Comparison of ENCODE assay signal across 24 mouse cellular contexts in the genomic region with DNA sequence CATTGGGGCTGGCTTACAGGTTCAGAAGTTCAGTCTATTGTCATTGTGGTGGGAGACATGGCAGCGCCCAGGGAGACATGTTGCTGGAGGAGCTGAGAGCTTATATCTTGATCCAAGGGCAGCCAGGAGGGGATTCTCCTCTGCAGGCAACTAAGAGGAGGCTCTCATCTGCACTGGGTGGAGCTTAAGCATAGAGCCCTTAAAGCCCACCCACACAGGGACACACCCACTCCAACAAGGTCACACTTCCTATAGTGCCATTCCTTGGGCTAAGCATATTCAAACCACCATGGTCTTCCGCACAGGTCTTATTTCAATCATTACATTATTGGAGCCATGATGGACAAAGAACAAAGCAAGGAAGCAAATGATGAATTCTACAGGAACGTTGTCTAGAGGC.
"Had no signal": no experiment of that assay in that cellular context is flagged by ENCODE, and none has a peak within 500 bp of the region (broad histone marks: within the 10 kb centered on the region; RNA-seq: fewer than 3 reads in every experiment).

No protein-coding gene starts in this region.

- ATAC-seq: hindbrain, postnatal 0 days; intestine, embryonic 16.5 days; liver, embryonic 12.5 days had no signal

- H3K4me1 ChIP-seq: heart, embryonic 10.5 days; heart, embryonic 13.5 days; heart, embryonic 15.5 days; hindbrain, embryonic 13.5 days; hindbrain, embryonic 15.5 days; kidney, embryonic 15.5 days; limb, embryonic 13.5 days; limb, embryonic 15.5 days; liver, embryonic 12.5 days had no signal

- DNase-seq: gastrocnemius, adult 2 months; gastrocnemius, postnatal 10 days; gastrocnemius, postnatal 25 days; heart, adult 18-20 months; heart, postnatal 14 days; heart, postnatal 36 days; kidney, adult 11 months; kidney, postnatal 14 days; layer of hippocampus, adult 9-11 months; layer of hippocampus, postnatal 36 days; left cerebral cortex, postnatal 4 days had no signal

- H3K36me3 ChIP-seq: heart, embryonic 10.5 days; heart, embryonic 13.5 days; heart, embryonic 15.5 days; hindbrain, embryonic 13.5 days; hindbrain, embryonic 15.5 days; kidney, embryonic 15.5 days; limb, embryonic 13.5 days; limb, embryonic 15.5 days; liver, embryonic 12.5 days had no signal

- H3K9me3 ChIP-seq: heart, embryonic 10.5 days; heart, embryonic 13.5 days; heart, embryonic 15.5 days; hindbrain, embryonic 13.5 days; hindbrain, embryonic 15.5 days; kidney, embryonic 15.5 days; limb, embryonic 13.5 days; limb, embryonic 15.5 days; liver, embryonic 12.5 days had no signal

- H3K9ac ChIP-seq: heart, embryonic 13.5 days; heart, embryonic 15.5 days; hindbrain, embryonic 13.5 days; hindbrain, embryonic 15.5 days; kidney, embryonic 15.5 days; limb, embryonic 13.5 days; limb, embryonic 15.5 days; liver, embryonic 12.5 days; liver, embryonic 14.5 days had no signal

- H3K27me3 ChIP-seq: heart, embryonic 13.5 days; heart, embryonic 15.5 days; hindbrain, embryonic 13.5 days; hindbrain, embryonic 15.5 days; kidney, embryonic 15.5 days; limb, embryonic 13.5 days; limb, embryonic 15.5 days; liver, embryonic 12.5 days had no signal

- H3K4me3 ChIP-seq: gastrocnemius, adult 2 months; heart, embryonic 10.5 days; heart, embryonic 13.5 days; heart, embryonic 15.5 days; hindbrain, embryonic 13.5 days; hindbrain, embryonic 15.5 days; kidney, embryonic 15.5 days; limb, embryonic 13.5 days; limb, embryonic 15.5 days; liver, embryonic 12.5 days had no signal

- H3K27ac ChIP-seq: gastrocnemius, adult 2 months; heart, embryonic 10.5 days; heart, embryonic 13.5 days; heart, embryonic 15.5 days; hindbrain, embryonic 13.5 days; hindbrain, embryonic 15.5 days; hindbrain, postnatal 0 days; kidney, embryonic 15.5 days; kidney, postnatal 0 days; limb, embryonic 13.5 days; limb, embryonic 15.5 days; liver, embryonic 12.5 days; liver, embryonic 14.5 days had no signal

- H3K4me2 ChIP-seq: heart, embryonic 13.5 days; heart, embryonic 15.5 days; hindbrain, embryonic 13.5 days; hindbrain, embryonic 15.5 days; kidney, embryonic 15.5 days; limb, embryonic 13.5 days; limb, embryonic 15.5 days; liver, embryonic 12.5 days had no signal
